Mouse (Mus musculus) adrenal gland, postnatal 25 days (tissue): ENCODE measurements around the gene Dnajb2. TPM values are rescaled to one million over a fixed set of nuclear protein-coding genes. Genes with fewer than 3 reads are reported as not detected.

ENCODE experiments used
- DNase-seq: peaks from one replicate; pipeline ENCODE4 v3.0.0; 2021; ENCODE audit warnings: mixed read lengths
- long read RNA-seq: library from polyadenylated mRNA; stranded (forward); transcript quantifications from one replicate; pipeline ENCODE4 v2.0.0, GENCODE M21; 2021
- total RNA-seq: library from RNA; stranded (reverse); gene quantifications from 2 replicates; pipeline ENCODE4 v1.2.3, GENCODE M21; 2021

The Dnajb2 gene
- total RNA-seq, result 67.3 and 85.6 TPM in 2 replicates
- long read RNA-seq, transcript Dnajb2-207 (10 exons, 1,855 nt), result major isoform, 56 of 152 reads
- long read RNA-seq, transcript Dnajb2-210 (9 exons, 3,066 nt), result minor isoform, 31 of 152 reads
- long read RNA-seq, transcript Dnajb2-202 (9 exons, 1,253 nt), result minor isoform, 15 of 152 reads
- long read RNA-seq, partial matches to known transcripts, result 40 of 152 reads
- long read RNA-seq, other reads (novel, unspliced or antisense), result 10 of 152 reads

- peak; percentile 91 for DNase-seq
Observed at GRCm38 (mm10) chr1:75236117-75237050, at the start of gene Dnajb2. Gene Dnajb2, plus strand, starts transcription at chr1:75236406.

GRCm38 (mm10) chr1:75187126-75187525, 49.1 kb upstream of the Dnajb2 start:
- no peak for DNase-seq

GRCm38 (mm10) chr1:75187914-75188483, 48.2 kb upstream of the Dnajb2 start:
- no peak for DNase-seq

GRCm38 (mm10) chr1:75190577-75190976, 45.6 kb upstream of the Dnajb2 start:
- no peak for DNase-seq

GRCm38 (mm10) chr1:75191258-75191621, 45.0 kb upstream of the Dnajb2 start:
- no peak for DNase-seq

- DNase-seq, result peak; percentile 89
Observed at GRCm38 (mm10) chr1:75191622-75192402, 44.4 kb upstream of the Dnajb2 start, which contains the start of the genes Ankzf1 and Atg9a. Gene Ankzf1, plus strand, starts transcription at chr1:75192151. Gene Atg9a, minus strand, starts transcription at chr1:75192196.

GRCm38 (mm10) chr1:75192452-75192851, 43.8 kb upstream of the Dnajb2 start:
- DNase-seq, result peak; percentile 59

GRCm38 (mm10) chr1:75201236-75201635, 35.0 kb upstream of the Dnajb2 start:
- DNase-seq, result no peak

- DNase-seq, result peak; percentile 36
Observed at GRCm38 (mm10) chr1:75208967-75209678, 27.1 kb upstream of the Dnajb2 start.

- DNase-seq, result peak; percentile 95
Observed at GRCm38 (mm10) chr1:75210136-75211087, 25.8 kb upstream of the Dnajb2 start, which contains the start of the genes Glb1l and Stk16. Gene Glb1l, minus strand, starts transcription at chr1:75210813. Gene Stk16, plus strand, starts transcription at chr1:75210838.

GRCm38 (mm10) chr1:75211141-75211708, 25.0 kb upstream of the Dnajb2 start:
- no peak for DNase-seq

GRCm38 (mm10) chr1:75212542-75212941, 23.7 kb upstream of the Dnajb2 start:
- DNase-seq, result no peak

- no peak for DNase-seq
Observed at GRCm38 (mm10) chr1:75213096-75213495, 23.1 kb upstream of the Dnajb2 start.

- no peak for DNase-seq
Observed at GRCm38 (mm10) chr1:75214442-75214841, 21.8 kb upstream of the Dnajb2 start.

GRCm38 (mm10) chr1:75214886-75215285, 21.3 kb upstream of the Dnajb2 start:
- DNase-seq, result peak; percentile 28

GRCm38 (mm10) chr1:75215785-75216184, 20.4 kb upstream of the Dnajb2 start:
- DNase-seq, result no peak

GRCm38 (mm10) chr1:75216797-75217585, 19.2 kb upstream of the Dnajb2 start:
- DNase-seq, result no peak

- no peak for DNase-seq
Observed at GRCm38 (mm10) chr1:75217893-75218226, 18.3 kb upstream of the Dnajb2 start.
